ENCODE assay signal across 9 mouse cellular contexts in genomic region chr10:80418311-80418710, GRCm38 (mm10). TPM values are rescaled to one million over a fixed set of nuclear protein-coding genes. Genes with fewer than 3 reads are reported as not detected.
DNase-seq lines count a peak whose midpoint lies in the region; ATAC-seq lines count a peak whose summit lies in the region.
"Had no signal": no experiment of that assay in that cellular context is flagged by ENCODE, and none has a peak within 500 bp of the region (broad histone marks: within the 10 kb centered on the region; RNA-seq: fewer than 3 reads in every experiment).

No protein-coding gene starts in this region.

- H3K27ac ChIP-seq in intestine, embryonic 15.5 days: peak overlapping the region; percentile 76; the same call in 1 of the 2 replicates
- H3K27ac ChIP-seq: limb, embryonic 12.5 days had no signal

- DNase-seq in embryo, embryonic 11 days: peak; percentile 31
- DNase-seq in embryo, embryonic 9.5 days (ENCODE audit: extremely low spot score): no peak
- DNase-seq in A20 (ENCODE audit: low read depth, low spot score): peak; percentile 18
- peak; percentile 90 for DNase-seq in cerebellum, adult 9-10 months
- DNase-seq in lung, postnatal 4 days: peak; percentile 54 to 69
- DNase-seq in right cerebral cortex, adult 18-20 months: no peak

- H3K9me3 ChIP-seq in intestine, embryonic 15.5 days: no peaks in the 10 kb centered on the region
- H3K9me3 ChIP-seq: limb, embryonic 12.5 days had no signal

- peaks cover 77% of the 10 kb centered on the region for H3K36me3 ChIP-seq in intestine, embryonic 15.5 days

- no peaks in the 10 kb centered on the region for H3K27me3 ChIP-seq in intestine, embryonic 15.5 days (replicated peaks)
- H3K27me3 ChIP-seq: limb, embryonic 12.5 days had no signal

- H3K4me1 ChIP-seq in intestine, embryonic 15.5 days (replicated peaks): peaks cover 43% of the 10 kb centered on the region

- no peak overlapping the region for H3K9ac ChIP-seq in intestine, embryonic 15.5 days
- H3K9ac ChIP-seq: limb, embryonic 12.5 days had no signal

- peak; percentile 63 for ATAC-seq in intestine, embryonic 15.5 days
- ATAC-seq in monocyte, adult 5-6 weeks (replicated peaks; ENCODE audit: insufficient number of reproducible peaks, low FRiP score, low TSS enrichment, poor library complexity, severe bottlenecking): no peak

- no peak overlapping the region for H3K4me3 ChIP-seq in intestine, embryonic 15.5 days (replicated peaks)
- H3K4me3 ChIP-seq: limb, embryonic 12.5 days had no signal

- H3K4me2 ChIP-seq in intestine, embryonic 15.5 days (replicated peaks): no peak overlapping the region
- H3K4me2 ChIP-seq: limb, embryonic 12.5 days had no signal

- whole genome bisulfite sequencing in intestine, embryonic 15.5 days: 41% methylated on average over 3 of the region's 3 CpGs

RNA-seq across cellular contexts. Expression of gene Uqcr11, which starts 11.7 kb away (rescaled TPM):
- 890 and 1,161 TPM in 2 replicates for polyA plus RNA-seq in intestine, embryonic 15.5 days (2015; fragmentation: Nextera tagmentation; extraction: Ambion mirVana)
- 56.9 to 82.5 TPM (median 76.8 TPM) in 3 replicates for total RNA-seq in monocyte, adult 5-6 weeks (2017)

RNA-seq across cellular contexts. Expression of gene Tcf3, which starts 15.1 kb away (rescaled TPM):
- polyA plus RNA-seq in intestine, embryonic 15.5 days (2015; fragmentation: Nextera tagmentation; extraction: Ambion mirVana): 91.7 and 94.2 TPM in 2 replicates
- total RNA-seq in monocyte, adult 5-6 weeks (2017): 18.9 to 30.0 TPM (median 26.1 TPM) in 3 replicates

RNA-seq across cellular contexts. Expression of gene Mbd3, which starts 19.0 kb away (rescaled TPM):
- 180 and 201 TPM in 2 replicates for polyA plus RNA-seq in intestine, embryonic 15.5 days (2015; fragmentation: Nextera tagmentation; extraction: Ambion mirVana)
- total RNA-seq in monocyte, adult 5-6 weeks (2017): 11.4 to 34.6 TPM (median 18.6 TPM) in 3 replicates

RNA-seq across cellular contexts. Expression of gene Mex3d, which starts 30.9 kb away (rescaled TPM):
- polyA plus RNA-seq in intestine, embryonic 15.5 days (2015; fragmentation: Nextera tagmentation; extraction: Ambion mirVana): 5.5 and 6.9 TPM in 2 replicates
- 4.1 to 5.3 TPM (median 5.2 TPM) in 3 replicates for total RNA-seq in monocyte, adult 5-6 weeks (2017)

Comparison
In these comparisons a context has a peak if more than half of its experiments do, and no peak if none do; other contexts are left out.
1. DNase-seq: peak in embryo, embryonic 11 days (single experiment), A20 (single experiment), cerebellum, adult 9-10 months (single experiment) and lung, postnatal 4 days (2 of 2); none in embryo, embryonic 9.5 days (single experiment) and right cerebral cortex, adult 18-20 months (single experiment).